Mouse (Mus musculus) intestine, embryonic 16.5 days (tissue): ENCODE measurements around the gene Xpnpep1. TPM values are rescaled to one million over a fixed set of nuclear protein-coding genes. Genes with fewer than 3 reads are reported as not detected.

Experiments used
- ATAC-seq: fragments of 200-750 bp; cut with Nextera tagmentation; 2 replicates; pipeline ENCODE4 v1.8.0; 2017; ENCODE audit warnings: moderate TSS enrichment, moderate library complexity
- H3K27ac ChIP-seq: fragments of 300-500 bp; sonication (generic); 2 replicates; pipeline ENCODE4 v1.5.1; 2014; ENCODE audit warnings: mild to moderate bottlenecking, low read length
- H3K27me3 ChIP-seq: fragments of 300-500 bp; sonication (generic); replicated peaks from 2 replicates; pipeline ENCODE4 v1.6.1; 2014; ENCODE audit warnings: low read length, control low read depth, mixed read lengths; ENCODE audit not compliant: control insufficient read depth, insufficient read depth
- H3K36me3 ChIP-seq: fragments of 300-500 bp; sonication (generic); 2 replicates; pipeline ENCODE4 v1.6.1; 2014; ENCODE audit warnings: low read length, control low read depth; ENCODE audit not compliant: control insufficient read depth, insufficient read depth
- H3K4me1 ChIP-seq: fragments of 300-500 bp; sonication (generic); 2 replicates; pipeline ENCODE4 v1.6.1; 2014; ENCODE audit warnings: low read length, control low read depth, mixed read lengths; ENCODE audit not compliant: control insufficient read depth, insufficient read depth
- H3K4me2 ChIP-seq: fragments of 300-500 bp; sonication (generic); 2 replicates; pipeline ENCODE4 v1.6.1; 2014; ENCODE audit warnings: low read depth, low read length, control low read depth
- H3K4me3 ChIP-seq: fragments of 300-500 bp; sonication (generic); 2 replicates; pipeline ENCODE4 v1.5.1; 2014; ENCODE audit warnings: mild to moderate bottlenecking, low read length
- H3K9ac ChIP-seq: fragments of 300-500 bp; sonication (generic); 2 replicates; pipeline ENCODE4 v1.6.1; 2014; ENCODE audit warnings: low read depth, low read length
- H3K9me3 ChIP-seq: fragments of 300-500 bp; sonication (generic); 2 replicates; pipeline ENCODE4 v1.6.1; 2016; ENCODE audit warnings: low read length, control low read depth; ENCODE audit not compliant: control insufficient read depth
- WGBS: fragments of 180-500 bp; shearing (Covaris S2); extraction: QIAGEN DNeasy Blood & Tissue Kit; methylation state at CpG from one replicate; pipeline ENCODE4 v1.1.7; 2014; 5-methylcytosine and 5-hydroxymethylcytosine counted together
- polyA plus RNA-seq: library from polyadenylated mRNA; unstranded; fragments of >200 nt; fragmentation: Nextera tagmentation; extraction: Ambion mirVana; gene quantifications from 2 replicates; pipeline ENCODE4 v1.2.1, GENCODE M21; 2015

Gene Xpnpep1
- polyA plus RNA-seq, 1 experiment from 2014 or later, result 231 TPM

- Histone ChIP-seq H3K9me3 (peaks cover 4% of the 10 kb centered on the region; the same call in 1 of the 2 replicates), H3K4me1 (peaks cover 6% of the 10 kb centered on the region), H3K36me3 (no peaks in the 10 kb centered on the region), H3K27ac (no peak overlapping the region), H3K9ac (no peak overlapping the region), H3K4me3 (no peak overlapping the region), H3K4me2 (no peak overlapping the region), H3K27me3 (no peaks in the 10 kb centered on the region)
- ATAC-seq, result no peak
- WGBS, result 90% methylated on average over 16 of the region's 16 CpGs
These were observed 13.3 kb upstream of the Xpnpep1 start for GRCm38 (mm10) chr19:53053355-53053754.

GRCm38 (mm10) chr19:53052031-53052670, 12.1 kb upstream of the Xpnpep1 start:
- H3K9me3 ChIP-seq, result peaks cover 4% of the 10 kb centered on the region; the same call in 1 of the 2 replicates
- H3K4me1 ChIP-seq, result peaks cover 6% of the 10 kb centered on the region
- no peak overlapping the region for H3K27ac ChIP-seq
- no peaks in the 10 kb centered on the region for H3K36me3 ChIP-seq
- peak overlapping the region; percentile 16; the same call in 1 of the 2 replicates for H3K9ac ChIP-seq
- WGBS, result 42% methylated on average over 19 of the region's 19 CpGs
- ATAC-seq, result peak; percentile 71
- no peak overlapping the region for H3K4me3 ChIP-seq
- 0 out of 2 replicates have a peak overlapping the region, but pooled peaks have one; percentile 5 for H3K4me2 ChIP-seq
- no peaks in the 10 kb centered on the region for H3K27me3 ChIP-seq

GRCm38 (mm10) chr19:53051288-53051985, 11.4 kb upstream of the Xpnpep1 start:
- H3K27ac ChIP-seq, result no peak overlapping the region
- H3K27me3 ChIP-seq, result no peaks in the 10 kb centered on the region
- H3K4me2 ChIP-seq, result no peak overlapping the region
- H3K9ac ChIP-seq, result no peak overlapping the region
- 70% methylated on average over 18 of the region's 18 CpGs for WGBS
- H3K4me1 ChIP-seq, result peaks cover 6% of the 10 kb centered on the region
- no peak overlapping the region for H3K4me3 ChIP-seq
- H3K9me3 ChIP-seq, result peaks cover 4% of the 10 kb centered on the region; the same call in 1 of the 2 replicates
- no peaks in the 10 kb centered on the region for H3K36me3 ChIP-seq
- peak; percentile 22; the same call in 1 of the 2 replicates for ATAC-seq

- H3K9ac ChIP-seq, result no peak overlapping the region
- 72% methylated on average over 3 of the region's 3 CpGs for WGBS
- no peak overlapping the region for H3K4me2 ChIP-seq
- no peak for ATAC-seq
- no peak overlapping the region for H3K4me3 ChIP-seq
- H3K4me1 ChIP-seq, result peaks cover 6% of the 10 kb centered on the region
- H3K36me3 ChIP-seq, result no peaks in the 10 kb centered on the region
- H3K27me3 ChIP-seq, result no peaks in the 10 kb centered on the region
- peaks cover 4% of the 10 kb centered on the region; the same call in 1 of the 2 replicates for H3K9me3 ChIP-seq
- H3K27ac ChIP-seq, result no peak overlapping the region
These were observed 10.1 kb upstream of the Xpnpep1 start for GRCm38 (mm10) chr19:53050100-53050499.

- Histone ChIP-seq H3K9me3 (peaks cover 4% of the 10 kb centered on the region; the same call in 1 of the 2 replicates), H3K36me3 (no peaks in the 10 kb centered on the region), H3K4me3 (no peak overlapping the region), H3K4me1 (peaks cover 8% of the 10 kb centered on the region), H3K4me2 (no peak overlapping the region), H3K27ac (peak overlapping the region; percentile 14; the same call in 1 of the 2 replicates), H3K9ac (no peak overlapping the region), H3K27me3 (no peaks in the 10 kb centered on the region)
- no peak for ATAC-seq
- WGBS, result 74% methylated on average over 5 of the region's 5 CpGs
These were observed 7.2 kb upstream of the Xpnpep1 start for GRCm38 (mm10) chr19:53047208-53047607.

- H3K4me3 ChIP-seq, result no peak overlapping the region
- peaks cover 13% of the 10 kb centered on the region for H3K4me1 ChIP-seq
- H3K36me3 ChIP-seq, result no peaks in the 10 kb centered on the region
- H3K4me2 ChIP-seq, result no peak overlapping the region
- no peak for ATAC-seq
- peak overlapping the region; percentile 49; the same call in 1 of the 2 replicates for H3K27ac ChIP-seq
- WGBS, result 77% methylated on average over 13 of the region's 13 CpGs
- H3K9ac ChIP-seq, result no peak overlapping the region
- H3K9me3 ChIP-seq, result no peaks in the 10 kb centered on the region
- no peaks in the 10 kb centered on the region for H3K27me3 ChIP-seq
These were observed 3.6 kb upstream of the Xpnpep1 start for GRCm38 (mm10) chr19:53043423-53044125.

GRCm38 (mm10) chr19:53041570-53041969, 1.6 kb upstream of the Xpnpep1 start:
- Histone ChIP-seq H3K4me1 (peaks cover 20% of the 10 kb centered on the region), H3K27ac (no peak overlapping the region), H3K36me3 (no peaks in the 10 kb centered on the region), H3K9me3 (no peaks in the 10 kb centered on the region), H3K9ac (no peak overlapping the region), H3K4me3 (no peak overlapping the region), H3K4me2 (no peak overlapping the region), H3K27me3 (no peaks in the 10 kb centered on the region)
- ATAC-seq, result no peak
- 81% methylated on average over 4 of the region's 4 CpGs for WGBS

- Histone ChIP-seq H3K27me3 (no peaks in the 10 kb centered on the region), H3K4me1 (peaks cover 20% of the 10 kb centered on the region), H3K4me2 (no peak overlapping the region), H3K9ac (no peak overlapping the region), H3K27ac (no peak overlapping the region), H3K4me3 (no peak overlapping the region), H3K9me3 (no peaks in the 10 kb centered on the region), H3K36me3 (no peaks in the 10 kb centered on the region)
- no peak for ATAC-seq
- 66% methylated on average over 5 of the region's 5 CpGs for WGBS
These were observed 1.1 kb upstream of the Xpnpep1 start for GRCm38 (mm10) chr19:53041133-53041510.

- Histone ChIP-seq H3K27me3 (no peaks in the 10 kb centered on the region), H3K4me3 (peak overlapping the region; percentile 92), H3K4me1 (peaks cover 20% of the 10 kb centered on the region), H3K27ac (peak overlapping the region; percentile 78), H3K9me3 (no peaks in the 10 kb centered on the region), H3K4me2 (peak overlapping the region; percentile 65), H3K36me3 (no peaks in the 10 kb centered on the region), H3K9ac (peak overlapping the region; percentile 98)
- peak; percentile 14 for ATAC-seq
- 33% methylated on average over 11 of the region's 11 CpGs for WGBS
These were observed 924 bp downstream of the Xpnpep1 start for GRCm38 (mm10) chr19:53039090-53039489.
